Mouse (Mus musculus): ENCODE measurements around the gene Ndufb8.

DNA sequence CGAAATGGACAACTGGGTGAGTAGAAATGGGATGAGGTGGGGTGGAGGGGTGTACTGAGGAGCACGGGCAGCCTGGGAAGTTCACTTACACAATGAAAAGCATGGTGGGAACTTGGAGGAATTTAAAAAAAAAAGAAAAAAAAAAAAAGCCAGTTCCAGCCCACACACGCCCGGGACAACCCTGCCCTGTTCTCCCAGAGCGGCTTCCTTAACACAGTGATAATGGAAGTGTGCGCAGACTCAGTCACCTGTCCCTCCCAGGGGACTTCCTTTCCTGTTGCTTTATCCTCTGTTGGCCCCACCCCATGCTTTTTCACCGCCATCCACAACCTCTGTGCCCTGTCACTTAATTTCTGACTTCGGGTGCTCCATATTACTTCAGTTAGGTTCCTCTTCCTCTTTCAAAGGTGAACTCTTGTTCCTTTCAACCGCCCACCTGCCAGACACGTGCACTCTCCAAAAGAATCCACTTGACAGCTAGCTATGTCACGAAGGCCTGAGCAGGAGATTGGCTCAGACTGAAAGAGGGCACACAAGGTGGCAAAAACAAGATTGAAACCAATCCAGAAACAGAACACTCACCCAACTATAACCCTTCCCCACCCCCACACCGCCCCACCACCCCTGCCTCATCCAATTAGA is 44.6 kb downstream of the Ndufb8 start:
- TF ChIP-seq CTCF (IDR thresholded peaks at IDR 0.05; ENCODE audit: extremely low read depth, insufficient read length, insufficient replicate concordance, low read depth, low read length), result no peak
- TF ChIP-seq POLR2A (IDR thresholded peaks at IDR 0.05; ENCODE audit: low read depth, low read length), result no peak
